Mouse (Mus musculus): Measurements from ENCODE around the gene Itpk1. TPM values are rescaled to one million over a fixed set of nuclear protein-coding genes. Genes with fewer than 3 reads are reported as not detected.

Gene Itpk1
- polyA plus RNA-seq (2012; rRNA removed), result 104 and 324 TPM in 2 replicates

GRCm38 (mm10) chr12:102704457-102705198 is at the start of gene Itpk1:
Gene Itpk1 (minus strand): TSS chr12:102704930.
- peak within 1 kb of the TSS; percentile 96 for H3K4me3 ChIP-seq (ENCODE audit: low read depth, low read length)
- no peaks in the 10 kb centered on the region for H3K27me3 ChIP-seq (ENCODE audit: control insufficient read depth, insufficient read depth, low read length)
- WGBS, result under 1% methylated on average over 103 of the region's 105 CpGs
- peaks cover 40% of the 10 kb centered on the region for H3K4me1 ChIP-seq (ENCODE audit: control insufficient read depth, insufficient read depth, insufficient read length, low read length)
- TF ChIP-seq POLR2A (IDR thresholded peaks at IDR 0.05; ENCODE audit: low read depth, low read length) (peak; percentile 72; the same call in 1 of the 2 replicates), CTCF (IDR thresholded peaks at IDR 0.05; ENCODE audit: extremely low read depth, insufficient read length, insufficient replicate concordance, low read depth, low read length) (no peak)
- peak within 1 kb of the TSS; percentile 85 for H3K27ac ChIP-seq (ENCODE audit: insufficient read depth, low read depth, low read length)
- no peaks in the 10 kb centered on the region for H3K36me3 ChIP-seq (ENCODE audit: control insufficient read depth, insufficient read depth, low read length)

- peaks cover 6% of the 10 kb centered on the region; the same call in 1 of the 2 replicates for H3K36me3 ChIP-seq (ENCODE audit: control insufficient read depth, insufficient read depth, low read length)
- TF ChIP-seq CTCF (IDR thresholded peaks at IDR 0.05; ENCODE audit: extremely low read depth, insufficient read length, insufficient replicate concordance, low read depth, low read length), result no peak
- TF ChIP-seq POLR2A (IDR thresholded peaks at IDR 0.05; ENCODE audit: low read depth, low read length), result no peak
- 65% methylated on average over 3 of the region's 3 CpGs for WGBS
- H3K4me1 ChIP-seq (ENCODE audit: control insufficient read depth, insufficient read depth, insufficient read length, low read length), result peaks cover 2% of the 10 kb centered on the region; the same call in 1 of the 2 replicates
- H3K4me3 ChIP-seq (ENCODE audit: low read depth, low read length), result no peak overlapping the region
- H3K27ac ChIP-seq (ENCODE audit: insufficient read depth, low read depth, low read length), result no peak overlapping the region
- H3K27me3 ChIP-seq (ENCODE audit: control insufficient read depth, insufficient read depth, low read length), result no peaks in the 10 kb centered on the region
These were observed 43.5 kb upstream of the Itpk1 start for GRCm38 (mm10) chr12:102748256-102748655.

- Histone ChIP-seq H3K4me3 (ENCODE audit: low read depth, low read length) (no peak overlapping the region), H3K27me3 (ENCODE audit: control insufficient read depth, insufficient read depth, low read length) (no peaks in the 10 kb centered on the region), H3K4me1 (ENCODE audit: control insufficient read depth, insufficient read depth, insufficient read length, low read length) (peaks cover 7% of the 10 kb centered on the region; the same call in 1 of the 2 replicates), H3K36me3 (ENCODE audit: control insufficient read depth, insufficient read depth, low read length) (peaks cover 6% of the 10 kb centered on the region; the same call in 1 of the 2 replicates), H3K27ac (ENCODE audit: insufficient read depth, low read depth, low read length) (no peak overlapping the region)
- 42% methylated on average over 6 of the region's 6 CpGs for WGBS
- TF ChIP-seq POLR2A (IDR thresholded peaks at IDR 0.05; ENCODE audit: low read depth, low read length) (no peak), CTCF (IDR thresholded peaks at IDR 0.05; ENCODE audit: extremely low read depth, insufficient read length, insufficient replicate concordance, low read depth, low read length) (no peak)
These were observed 40.1 kb upstream of the Itpk1 start for GRCm38 (mm10) chr12:102744839-102745238.

- Histone ChIP-seq H3K4me3 (ENCODE audit: low read depth, low read length) (peak within 1 kb of the TSS; percentile 73), H3K27ac (ENCODE audit: insufficient read depth, low read depth, low read length) (peak within 1 kb of the TSS; percentile 71), H3K36me3 (ENCODE audit: control insufficient read depth, insufficient read depth, low read length) (peaks cover 6% of the 10 kb centered on the region; the same call in 1 of the 2 replicates), H3K4me1 (ENCODE audit: control insufficient read depth, insufficient read depth, insufficient read length, low read length) (peaks cover 7% of the 10 kb centered on the region; the same call in 1 of the 2 replicates), H3K27me3 (ENCODE audit: control insufficient read depth, insufficient read depth, low read length) (no peaks in the 10 kb centered on the region)
- WGBS, result under 1% methylated on average over 63 of the region's 63 CpGs
- TF ChIP-seq POLR2A (IDR thresholded peaks at IDR 0.05; ENCODE audit: low read depth, low read length), result peak; percentile 48
- TF ChIP-seq CTCF (IDR thresholded peaks at IDR 0.05; ENCODE audit: extremely low read depth, insufficient read length, insufficient replicate concordance, low read depth, low read length), result no peak
These were observed 39.2 kb upstream of the Itpk1 start, which contains the start of the genes Moap1 and Tmem251 for GRCm38 (mm10) chr12:102743589-102744574. Gene Moap1 (minus strand): TSS chr12:102743661. Gene Tmem251 (plus strand): TSS chr12:102743762.

GRCm38 (mm10) chr12:102743036-102743588 is 38.4 kb upstream of the Itpk1 start:
- peak overlapping the region; percentile 73 for H3K4me3 ChIP-seq (ENCODE audit: low read depth, low read length)
- no peak for TF ChIP-seq POLR2A (IDR thresholded peaks at IDR 0.05; ENCODE audit: low read depth, low read length)
- TF ChIP-seq CTCF (IDR thresholded peaks at IDR 0.05; ENCODE audit: extremely low read depth, insufficient read length, insufficient replicate concordance, low read depth, low read length), result no peak
- H3K36me3 ChIP-seq (ENCODE audit: control insufficient read depth, insufficient read depth, low read length), result peaks cover 4% of the 10 kb centered on the region; the same call in 1 of the 2 replicates
- WGBS, result under 1% methylated on average over 33 of the region's 33 CpGs
- H3K27ac ChIP-seq (ENCODE audit: insufficient read depth, low read depth, low read length), result peak overlapping the region; percentile 35
- peaks cover 7% of the 10 kb centered on the region; the same call in 1 of the 2 replicates for H3K4me1 ChIP-seq (ENCODE audit: control insufficient read depth, insufficient read depth, insufficient read length, low read length)
- H3K27me3 ChIP-seq (ENCODE audit: control insufficient read depth, insufficient read depth, low read length), result no peaks in the 10 kb centered on the region

- WGBS, result 80% methylated on average over 7 of the region's 7 CpGs
- H3K27me3 ChIP-seq (ENCODE audit: control insufficient read depth, insufficient read depth, low read length), result no peaks in the 10 kb centered on the region
- H3K36me3 ChIP-seq (ENCODE audit: control insufficient read depth, insufficient read depth, low read length), result 0 out of 2 replicates have a peak, but pooled peaks cover 2% of the 10 kb centered on the region
- no peak overlapping the region for H3K4me3 ChIP-seq (ENCODE audit: low read depth, low read length)
- H3K4me1 ChIP-seq (ENCODE audit: control insufficient read depth, insufficient read depth, insufficient read length, low read length), result peaks cover 5% of the 10 kb centered on the region; the same call in 1 of the 2 replicates
- H3K27ac ChIP-seq (ENCODE audit: insufficient read depth, low read depth, low read length), result no peak overlapping the region
- no peak for TF ChIP-seq CTCF (IDR thresholded peaks at IDR 0.05; ENCODE audit: extremely low read depth, insufficient read length, insufficient replicate concordance, low read depth, low read length)
- TF ChIP-seq POLR2A (IDR thresholded peaks at IDR 0.05; ENCODE audit: low read depth, low read length), result no peak
These were observed 37.3 kb upstream of the Itpk1 start for GRCm38 (mm10) chr12:102742056-102742455.

Data from small intestine, adult 2 months (tissue).